Mouse (Mus musculus) CH12F3 (cell line): ENCODE measurements around the gene Rimkla.

Experiments used
- in situ Hi-C: fragments of 300-500 bp; cut with MboI; formaldehyde crosslinking; loops from 2 replicates; pipeline ENCODE4 v1.14.3; 2020; ENCODE audit warnings: low sequenced_read_pairs

Rimkla gene

GRCm38 (mm10) chr4:119472545-119472944 lies 19.9 kb downstream of the Rimkla start:
- in situ Hi-C loops = no loop called here

GRCm38 (mm10) chr4:119467720-119468380 lies 24.6 kb downstream of the Rimkla start:
- in situ Hi-C loops = no loop called here

GRCm38 (mm10) chr4:119465841-119466240 lies 26.6 kb downstream of the Rimkla start:
- in situ Hi-C loops = no loop called here

DNA sequence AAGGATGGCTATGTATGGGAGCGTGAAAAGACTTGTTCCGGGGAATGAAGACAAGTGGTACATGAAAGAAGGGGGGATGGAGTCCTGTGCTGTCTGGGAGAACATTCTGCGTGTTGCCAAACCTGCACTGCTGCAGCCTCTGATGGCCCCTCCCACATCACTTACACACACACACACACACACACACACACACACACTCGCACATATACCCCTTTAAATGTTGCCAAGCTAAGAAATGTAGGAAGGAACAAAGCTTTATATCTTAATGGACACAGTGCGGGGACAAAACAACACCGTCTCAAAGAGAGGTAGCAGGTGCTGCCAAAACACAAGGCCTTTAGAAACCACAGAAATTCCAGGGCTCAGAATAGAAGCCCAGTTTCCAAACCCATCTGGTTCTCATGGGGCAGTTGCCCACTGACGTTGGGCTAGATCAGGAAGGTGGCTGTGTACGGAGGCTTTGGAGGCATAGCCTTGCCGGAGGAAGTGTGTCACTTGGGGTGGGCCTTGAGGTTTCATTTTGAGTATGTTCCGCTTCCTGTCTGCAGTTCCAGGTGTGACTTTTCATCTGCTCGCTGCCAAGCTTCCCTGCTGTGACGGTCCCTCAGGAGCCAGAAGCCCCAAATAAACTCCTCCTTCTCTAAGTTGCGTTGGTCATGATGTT lies 28.5 kb downstream of the Rimkla start:
- in situ Hi-C loops = no loop called here

GRCm38 (mm10) chr4:119462858-119463755 lies 29.3 kb downstream of the Rimkla start:
- in situ Hi-C loops = no loop called here

GRCm38 (mm10) chr4:119462457-119462856 lies 30.0 kb downstream of the Rimkla start:
- in situ Hi-C loops = no loop called here

DNA sequence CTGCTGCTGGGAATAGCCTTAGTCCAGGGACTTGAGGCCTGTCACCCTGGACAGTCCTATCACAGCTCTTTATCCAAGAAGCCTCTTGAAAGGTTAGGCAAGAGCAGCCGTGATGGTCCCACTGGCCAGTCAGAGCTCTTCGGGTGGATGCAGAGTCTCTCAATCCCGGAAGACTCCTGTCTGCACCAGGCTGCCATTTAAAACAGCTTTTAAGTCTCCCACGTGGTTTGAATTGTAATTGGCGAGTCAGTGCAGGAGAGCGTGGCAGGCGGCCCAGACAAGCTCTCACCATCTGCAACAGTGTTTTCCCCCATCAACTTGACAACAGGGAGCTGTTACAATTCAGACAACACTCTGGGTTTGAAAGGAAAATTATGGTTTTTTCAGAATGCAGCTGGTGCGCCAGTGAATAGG lies 31.7 kb downstream of the Rimkla start:
- in situ Hi-C loops = no loop called here

GRCm38 (mm10) chr4:119460296-119460695 lies 32.1 kb downstream of the Rimkla start:
- in situ Hi-C loops = no loop called here

DNA sequence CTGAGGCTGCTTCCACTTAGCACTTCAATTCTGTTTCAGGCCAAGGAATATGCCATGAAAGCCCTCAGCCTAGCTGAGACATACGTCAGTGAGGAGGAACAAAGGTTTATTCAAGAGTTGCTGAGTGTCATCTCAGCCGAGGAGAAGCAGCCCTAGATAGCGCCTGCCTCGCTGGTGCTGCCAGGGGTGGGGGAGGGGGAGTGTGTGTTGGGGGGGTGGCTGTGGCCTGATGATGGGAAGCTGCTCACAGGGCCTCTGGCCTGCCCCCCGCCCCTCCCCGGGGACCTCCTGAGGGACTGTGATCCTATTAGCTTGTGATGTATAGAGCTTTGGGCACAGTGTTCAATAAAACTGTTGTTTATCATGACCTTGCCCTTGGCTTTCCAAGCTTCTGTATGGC lies 38.9 kb downstream of the Rimkla start:
- in situ Hi-C loops = no loop called here

DNA sequence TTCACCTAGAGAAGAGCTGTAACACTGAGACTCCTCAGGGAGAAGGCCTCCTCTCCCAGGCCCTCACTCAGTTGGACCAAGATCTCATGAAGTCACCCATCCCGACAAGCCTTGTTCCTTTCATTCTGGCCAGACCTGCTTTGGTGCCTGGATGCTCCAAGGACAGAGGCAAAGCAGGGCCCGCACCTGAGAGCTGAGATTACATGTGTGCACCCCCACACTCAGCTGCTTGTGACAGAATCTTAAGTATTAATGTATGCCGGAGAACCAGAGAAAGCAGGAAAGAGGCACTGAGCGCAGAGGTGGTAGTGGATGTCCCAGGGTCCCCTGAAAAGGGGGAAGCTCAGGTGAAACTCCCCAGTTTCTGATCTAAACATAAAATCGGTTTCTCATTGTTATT lies 39.3 kb downstream of the Rimkla start:
- in situ Hi-C loops = no loop called here

DNA sequence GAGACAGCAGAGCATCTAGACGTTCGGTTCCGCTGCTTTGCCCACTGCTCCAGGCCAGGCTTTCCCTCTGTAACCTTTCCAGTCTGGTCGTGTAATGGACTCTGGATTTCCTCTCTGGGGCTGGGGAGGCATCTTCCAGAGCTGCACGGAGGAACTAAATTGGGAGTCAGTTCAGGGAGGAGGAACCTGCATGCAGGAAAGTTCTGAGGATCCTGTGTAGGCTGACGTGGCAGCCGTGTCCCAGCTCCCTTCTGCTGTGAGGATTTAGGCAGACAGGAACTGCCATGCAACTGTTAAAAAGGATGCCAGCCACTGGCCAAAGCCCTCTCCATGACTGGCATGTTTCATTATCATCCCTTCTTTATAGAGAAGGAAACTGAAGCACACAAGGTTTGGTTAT lies 42.0 kb downstream of the Rimkla start:
- in situ Hi-C loops = no loop called here

DNA sequence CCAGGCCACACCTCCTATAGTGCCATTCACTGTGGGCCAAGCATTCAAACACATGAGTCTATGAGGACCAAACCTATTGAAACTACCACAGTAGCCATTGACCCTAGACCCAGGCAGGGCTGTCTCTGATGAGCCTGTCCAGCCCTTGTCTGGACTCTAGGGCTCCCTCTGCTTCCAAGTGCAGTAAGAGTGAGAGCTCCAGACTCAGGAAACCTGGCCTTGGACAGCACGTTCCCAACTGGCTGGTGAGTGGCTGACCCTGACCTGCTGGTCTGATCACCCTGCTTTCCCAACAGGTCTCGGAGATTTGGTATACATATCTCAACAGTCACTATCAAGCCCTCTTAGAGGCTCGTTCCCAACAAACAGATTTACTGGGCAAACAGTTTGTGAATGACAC lies 44.6 kb downstream of the Rimkla start:
- in situ Hi-C loops = no loop called here

GRCm38 (mm10) chr4:119447261-119447660 lies 45.2 kb downstream of the Rimkla start:
- in situ Hi-C loops = no loop called here

- in situ Hi-C loops = no loop called here
Observed at GRCm38 (mm10) chr4:119442539-119442938, 49.9 kb downstream of the Rimkla start.

DNA sequence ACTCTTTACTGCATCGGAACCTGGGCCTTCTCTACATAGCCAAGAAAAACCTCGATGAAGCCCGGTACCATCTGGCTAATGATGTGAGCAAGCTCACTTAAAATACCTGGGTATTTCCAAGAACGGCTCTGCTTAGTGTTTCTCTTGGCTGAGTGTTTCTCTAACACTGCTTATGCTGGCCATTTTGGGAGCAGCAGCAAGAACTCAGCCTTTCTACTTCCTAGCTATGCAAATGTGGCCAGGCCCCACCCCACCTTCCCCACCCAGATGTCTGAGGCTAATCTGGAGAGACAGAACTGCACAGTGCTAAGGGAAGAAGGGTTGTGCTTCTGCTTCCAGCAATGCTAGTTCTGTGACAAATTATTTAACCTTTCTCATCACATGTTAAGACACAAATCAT lies 50.6 kb downstream of the Rimkla start:
- in situ Hi-C loops = no loop called here

GRCm38 (mm10) chr4:119437936-119438335 lies 54.5 kb downstream of the Rimkla start:
- in situ Hi-C loops = no loop called here

DNA sequence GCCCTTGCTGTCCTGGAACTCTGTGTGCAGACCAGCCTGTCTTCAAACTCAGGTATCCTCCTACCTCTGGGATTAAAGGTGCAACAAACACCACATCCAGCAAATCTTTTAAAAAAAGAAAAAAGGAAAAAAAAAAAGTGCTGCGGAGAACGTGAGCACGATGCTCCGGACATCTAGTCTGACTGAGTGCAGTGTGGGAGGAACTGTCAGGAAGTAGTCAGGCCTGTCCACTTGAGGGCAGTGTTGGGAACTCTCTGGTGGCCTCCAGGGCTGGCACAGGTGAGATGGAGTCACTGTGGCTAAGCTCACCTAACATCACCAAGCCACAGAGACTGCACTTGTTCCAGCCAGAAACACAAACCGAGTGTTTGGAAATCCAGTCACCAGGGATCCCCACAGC lies 61.8 kb downstream of the Rimkla start:
- in situ Hi-C loops = no loop called here

- in situ Hi-C loops = no loop called here
Observed at GRCm38 (mm10) chr4:119427680-119428079, 64.7 kb downstream of the Rimkla start.

- in situ Hi-C loops = no loop called here
Observed at GRCm38 (mm10) chr4:119425601-119426000, 66.8 kb downstream of the Rimkla start.

DNA sequence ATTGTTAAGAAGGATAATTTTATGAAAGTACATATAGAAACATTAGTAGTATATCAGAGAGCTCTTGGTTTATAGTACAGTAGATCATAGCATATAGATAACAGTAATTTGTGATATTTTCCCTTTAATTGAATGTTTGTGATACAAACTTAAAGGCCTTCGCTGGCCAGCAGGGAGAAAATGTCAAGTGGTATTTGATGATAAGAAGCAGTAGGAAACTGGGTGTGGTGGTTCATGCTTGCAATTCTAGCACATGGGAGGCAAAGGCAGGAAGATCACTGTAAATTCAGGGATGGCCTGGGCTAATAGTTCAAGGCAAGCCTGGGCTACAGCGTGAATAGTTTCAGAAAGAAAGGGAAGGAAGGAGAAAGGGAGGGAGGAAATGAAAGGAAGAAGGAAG lies 67.4 kb downstream of the Rimkla start:
- in situ Hi-C loops = no loop called here

DNA sequence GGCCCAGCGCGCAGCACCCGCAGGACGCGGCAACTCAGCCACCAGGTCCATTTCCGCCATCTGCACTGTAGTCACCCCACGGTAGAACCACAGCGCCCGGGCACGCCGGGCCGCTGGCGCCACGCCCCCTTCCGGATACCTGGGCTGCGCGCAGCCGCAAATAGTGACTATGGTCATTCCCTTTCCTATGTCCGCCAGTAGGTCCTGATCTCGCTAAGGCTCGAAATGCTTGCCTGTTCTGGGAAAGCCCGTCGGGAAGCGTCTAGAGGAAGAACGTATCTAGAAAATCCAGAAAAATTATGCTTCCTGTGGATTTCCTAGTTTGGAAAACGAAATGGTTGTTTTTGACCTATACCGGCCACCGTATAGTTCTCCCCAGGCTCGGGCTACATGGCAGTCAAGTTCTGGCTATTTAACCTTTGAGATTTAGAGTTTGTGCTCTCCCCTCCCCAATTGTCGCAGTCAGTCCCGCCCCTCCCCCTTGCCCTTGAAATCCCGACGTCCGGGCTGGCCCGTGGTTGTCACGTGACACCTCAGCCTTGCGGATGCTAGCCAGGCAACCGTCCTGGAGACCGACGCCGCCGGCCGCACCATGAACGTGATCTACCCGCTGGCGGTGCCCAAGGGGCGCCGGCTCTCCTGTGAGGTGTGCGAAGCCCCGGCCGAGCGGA lies 70.0 kb downstream of the Rimkla start, which contains the start of the genes Ppcs and Zmynd12:
Gene Ppcs (minus strand): TSS at position 127 of the 671 bp plus-strand sequence.
Gene Zmynd12 (plus strand): TSS at position 521 of the 671 bp plus-strand sequence.
- in situ Hi-C loops = no loop called here
